Comparison of ENCODE assay signal across 10 mouse cellular contexts in the genomic region with DNA sequence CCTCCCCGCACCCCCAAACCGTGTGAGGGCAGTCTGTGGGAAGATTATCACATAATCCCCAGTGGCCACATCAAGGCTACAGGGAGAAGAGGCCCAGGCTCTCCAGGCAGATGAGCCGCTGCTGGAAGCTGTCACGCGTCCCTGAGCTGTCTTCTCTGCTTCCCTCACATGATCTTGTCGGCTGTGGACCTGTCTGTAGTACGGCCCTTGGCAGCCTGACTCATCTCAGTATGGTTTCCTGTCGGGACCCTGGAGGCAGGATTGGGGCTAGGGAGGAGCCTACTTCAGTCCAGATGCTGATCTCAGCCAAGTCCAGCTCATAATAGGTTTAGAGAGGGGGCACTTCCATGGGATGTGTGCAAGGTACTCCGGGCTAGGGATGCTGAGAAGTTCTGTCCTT. TPM values are rescaled to one million over a fixed set of nuclear protein-coding genes. Genes with fewer than 3 reads are reported as not detected.
DNase-seq lines count a peak whose midpoint lies in the region; ATAC-seq and TF ChIP-seq lines count a peak whose summit lies in the region.
"Had no signal": no experiment of that assay in that cellular context is flagged by ENCODE, and none has a peak within 500 bp of the region (broad histone marks: within the 10 kb centered on the region; RNA-seq: fewer than 3 reads in every experiment).

No protein-coding gene starts in this region.

- H3K27ac ChIP-seq in hindbrain, embryonic 10.5 days: 0 out of 2 replicates have a peak overlapping the region, but pooled peaks have one; percentile 14
- no peak overlapping the region for H3K27ac ChIP-seq in hindbrain, postnatal 0 days
- H3K27ac ChIP-seq: intestine, embryonic 15.5 days; limb, embryonic 12.5 days had no signal

- no peak overlapping the region for H3K9ac ChIP-seq in hindbrain, postnatal 0 days (replicated peaks; ENCODE audit: low read length)
- H3K9ac ChIP-seq: intestine, embryonic 15.5 days; limb, embryonic 12.5 days had no signal

- peak overlapping the region; percentile 46 for H3ac ChIP-seq in C2C12 (ENCODE audit: control insufficient read depth, insufficient read length, low read depth)

- 57% methylated on average over 9 of the region's 9 CpGs for WGBS in hindbrain, embryonic 10.5 days
- 36% methylated on average over 9 of the region's 9 CpGs for WGBS in hindbrain, postnatal 0 days

- peaks cover 47% of the 10 kb centered on the region for H3K27me3 ChIP-seq in hindbrain, embryonic 10.5 days (ENCODE audit: insufficient read depth, poor library complexity, severe bottlenecking)
- no peaks in the 10 kb centered on the region for H3K27me3 ChIP-seq in hindbrain, postnatal 0 days (ENCODE audit: insufficient read depth, low read length)
- H3K27me3 ChIP-seq in C2C12 (ENCODE audit: control insufficient read depth, insufficient read depth, insufficient read length): no peaks in the 10 kb centered on the region
- H3K27me3 ChIP-seq: intestine, embryonic 15.5 days had no signal

- no peaks in the 10 kb centered on the region for H3K79me3 ChIP-seq in C2C12 (ENCODE audit: low read depth)

- DNase-seq in hindbrain, embryonic 10.5 days (ENCODE audit: low spot score): no peak
- DNase-seq in hindbrain, postnatal 0 days (ENCODE audit: low spot score): no peak
- DNase-seq in MN1 (ENCODE audit: low spot score) (peak; percentile 93), liver (peak; percentile 52)
- no peak for DNase-seq in right cerebral cortex, postnatal 25 days
- no peak for DNase-seq in kidney, postnatal 10 days
- no peak for DNase-seq in neural tube, embryonic 10.5 days (ENCODE audit: extremely low spot score, low spot score)

- no peak for TF ChIP-seq CTCF in hindbrain, postnatal 0 days (IDR thresholded peaks at IDR 0.05; ENCODE audit: low read depth)
- TF ChIP-seq CTCF in C2C12 (IDR thresholded peaks at IDR 0.05; ENCODE audit: control insufficient read depth, insufficient read depth, insufficient read length): no peak

- H3K36me3 ChIP-seq in hindbrain, embryonic 10.5 days: no peaks in the 10 kb centered on the region
- no peaks in the 10 kb centered on the region for H3K36me3 ChIP-seq in hindbrain, postnatal 0 days (ENCODE audit: insufficient read depth, low read length)
- H3K36me3 ChIP-seq in C2C12 (ENCODE audit: control insufficient read depth, insufficient read depth): no peaks in the 10 kb centered on the region
- H3K36me3 ChIP-seq: intestine, embryonic 15.5 days; limb, embryonic 12.5 days had no signal

- no peak overlapping the region for H3K4me3 ChIP-seq in hindbrain, embryonic 10.5 days
- H3K4me3 ChIP-seq in hindbrain, postnatal 0 days (ENCODE audit: low read length): no peak overlapping the region
- no peak overlapping the region for H3K4me3 ChIP-seq in C2C12 (ENCODE audit: insufficient read depth, poor library complexity, severe bottlenecking)
- H3K4me3 ChIP-seq: intestine, embryonic 15.5 days; limb, embryonic 12.5 days had no signal

- H3K4me1 ChIP-seq in hindbrain, embryonic 10.5 days (replicated peaks): peaks cover 33% of the 10 kb centered on the region
- peaks cover 20% of the 10 kb centered on the region for H3K4me1 ChIP-seq in hindbrain, postnatal 0 days (ENCODE audit: insufficient read depth, low read length)

- H3K9me3 ChIP-seq in hindbrain, embryonic 10.5 days: no peaks in the 10 kb centered on the region
- H3K9me3 ChIP-seq in hindbrain, postnatal 0 days (ENCODE audit: low read length): no peaks in the 10 kb centered on the region
- H3K9me3 ChIP-seq: intestine, embryonic 15.5 days; limb, embryonic 12.5 days had no signal

- no peaks in the 10 kb centered on the region for H3K79me2 ChIP-seq in C2C12 (ENCODE audit: control insufficient read depth, insufficient read depth)

- no peak for ATAC-seq in hindbrain, postnatal 0 days
- ATAC-seq: intestine, embryonic 15.5 days had no signal

- no peak overlapping the region for H3K4me2 ChIP-seq in hindbrain, postnatal 0 days (ENCODE audit: low read depth, low read length)
- H3K4me2 ChIP-seq: intestine, embryonic 15.5 days; limb, embryonic 12.5 days had no signal

TF ChIP-seq in C2C12, 6 proteins besides CTCF, POLR2A, EP300 and RAD21:
- TF ChIP-seq USF1 (IDR thresholded peaks at IDR 0.05; ENCODE audit: low read depth) (peak; percentile 83), MYOG (IDR thresholded peaks at IDR 0.05; ENCODE audit: control insufficient read depth, extremely low read depth, insufficient read length) (no peak), MYOD1 (IDR thresholded peaks at IDR 0.05; ENCODE audit: control insufficient read depth, insufficient read length, low read depth) (peak; percentile 39), FOSL1 (IDR thresholded peaks at IDR 0.05; ENCODE audit: insufficient read depth, low read length, poor library complexity, severe bottlenecking) (peak; percentile 39), MAX (IDR thresholded peaks at IDR 0.05) (no peak), CEBPB (IDR thresholded peaks at IDR 0.05; ENCODE audit: low read depth) (no peak)

RNA-seq across cellular contexts. Expression of a gene that starts 7.1 kb away (rescaled TPM):
- 806 and 957 TPM in 2 replicates for polyA plus RNA-seq in hindbrain, embryonic 10.5 days (2016; fragmentation: Nextera tagmentation; extraction: Ambion mirVana)
- 599 and 600 TPM in 2 replicates for total RNA-seq in hindbrain, postnatal 0 days (2014; rRNA removed)
- polyA plus RNA-seq in hindbrain, postnatal 0 days (2015; fragmentation: Nextera tagmentation; extraction: Ambion mirVana): 527 and 544 TPM in 2 replicates
- 1,181 TPM for polyA plus RNA-seq in C2C12 (2012; fragmentation: generic; extraction: Trizol)

RNA-seq across cellular contexts. Expression of a gene that starts 7.7 kb away (rescaled TPM):
- polyA plus RNA-seq in hindbrain, embryonic 10.5 days (2016; fragmentation: Nextera tagmentation; extraction: Ambion mirVana): 7.6 and 7.7 TPM in 2 replicates
- 155 and 157 TPM in 2 replicates for total RNA-seq in hindbrain, postnatal 0 days (2014; rRNA removed)
- polyA plus RNA-seq in hindbrain, postnatal 0 days (2015; fragmentation: Nextera tagmentation; extraction: Ambion mirVana): 73.4 and 78.6 TPM in 2 replicates
- polyA plus RNA-seq in C2C12 (2012; fragmentation: generic; extraction: Trizol): 7.9 TPM

RNA-seq across cellular contexts. Expression of a gene that starts 34.1 kb away (rescaled TPM):
- 41.3 and 42.8 TPM in 2 replicates for polyA plus RNA-seq in hindbrain, embryonic 10.5 days (2016; fragmentation: Nextera tagmentation; extraction: Ambion mirVana)
- 55.0 and 58.6 TPM in 2 replicates for total RNA-seq in hindbrain, postnatal 0 days (2014; rRNA removed)
- polyA plus RNA-seq in hindbrain, postnatal 0 days (2015; fragmentation: Nextera tagmentation; extraction: Ambion mirVana): 26.5 and 27.9 TPM in 2 replicates
- polyA plus RNA-seq in C2C12 (2012; fragmentation: generic; extraction: Trizol): 30.2 TPM

Comparison
In these comparisons a context has a peak if more than half of its experiments do, and no peak if none do; other contexts are left out.
1. DNase-seq: peak in MN1 (single experiment) and liver (single experiment); none in hindbrain, embryonic 10.5 days (single experiment), hindbrain, postnatal 0 days (single experiment), right cerebral cortex, postnatal 25 days (single experiment), kidney, postnatal 10 days (single experiment) and neural tube, embryonic 10.5 days (single experiment).